Mouse (Mus musculus): ENCODE data around the gene Morn5.

The Morn5 gene

GRCm38 (mm10) chr2:36048748-36049566 is at the start of gene Morn5, which contains the start of gene Ndufa8:
Gene Morn5 (plus strand): TSS chr2:36049458.
Gene Ndufa8 (minus strand): TSS chr2:36049406.
- DNase-seq: peak; percentile 97

- DNase-seq: no peak
Observed at GRCm38 (mm10) chr2:36000390-36000789, 48.9 kb upstream of the Morn5 start.

- no peak for DNase-seq
Observed at GRCm38 (mm10) chr2:36002188-36002587, 47.1 kb upstream of the Morn5 start.

GRCm38 (mm10) chr2:36008071-36008470 is 41.2 kb upstream of the Morn5 start:
- DNase-seq: no peak

- peak; percentile 66 for DNase-seq
Observed at GRCm38 (mm10) chr2:36009386-36009785, 39.9 kb upstream of the Morn5 start.

GRCm38 (mm10) chr2:36010579-36010978 is 38.7 kb upstream of the Morn5 start:
- no peak for DNase-seq

- peak; percentile 55 for DNase-seq
Observed at GRCm38 (mm10) chr2:36011331-36011825, 37.9 kb upstream of the Morn5 start.

GRCm38 (mm10) chr2:36013010-36013409 is 36.2 kb upstream of the Morn5 start:
- DNase-seq: no peak

GRCm38 (mm10) chr2:36021385-36022159 is 27.7 kb upstream of the Morn5 start:
- peak; percentile 77 for DNase-seq

GRCm38 (mm10) chr2:36023291-36023690 is 26.0 kb upstream of the Morn5 start:
- no peak for DNase-seq

- no peak for DNase-seq
Observed at GRCm38 (mm10) chr2:36032884-36033283, 16.4 kb upstream of the Morn5 start.

GRCm38 (mm10) chr2:36033966-36034365 is 15.3 kb upstream of the Morn5 start:
- DNase-seq: no peak

- DNase-seq: no peak
Observed at GRCm38 (mm10) chr2:36034898-36035297, 14.4 kb upstream of the Morn5 start.

GRCm38 (mm10) chr2:36035413-36036081 is 13.7 kb upstream of the Morn5 start:
- DNase-seq: no peak

- no peak for DNase-seq
Observed at GRCm38 (mm10) chr2:36039297-36039985, 9.8 kb upstream of the Morn5 start.

GRCm38 (mm10) chr2:36040872-36041271 is 8.4 kb upstream of the Morn5 start:
- DNase-seq: no peak

GRCm38 (mm10) chr2:36048164-36048563 is 1.1 kb upstream of the Morn5 start:
- DNase-seq: no peak

GRCm38 (mm10) chr2:36049567-36049954 is 303 bp downstream of the Morn5 start:
- no peak for DNase-seq

- DNase-seq: peak; percentile 18
Observed at GRCm38 (mm10) chr2:36053249-36053648, 4.0 kb downstream of the Morn5 start.

GRCm38 (mm10) chr2:36056248-36056647 is 7.0 kb downstream of the Morn5 start:
- no peak for DNase-seq

- DNase-seq: no peak
Observed at GRCm38 (mm10) chr2:36061409-36061808, 12.2 kb downstream of the Morn5 start.

GRCm38 (mm10) chr2:36067132-36067531 is 17.9 kb downstream of the Morn5 start:
- no peak for DNase-seq

All from right cerebral cortex, postnatal 25 days (tissue).